Mouse (Mus musculus) megakaryocyte, embryonic 14.5 days (primary cell): ENCODE results near the gene Eif1b. TPM values are rescaled to one million over a fixed set of nuclear protein-coding genes. Genes with fewer than 3 reads are reported as not detected.

Source experiments
- H3K27me3 ChIP-seq: replicated peaks from 2 replicates; pipeline ENCODE3; 2012; ENCODE audit warnings: inconsistent platforms
- H3K36me3 ChIP-seq: replicated peaks from 2 replicates; pipeline ENCODE3; 2012; ENCODE audit warnings: low read length, inconsistent platforms, mixed read lengths
- H3K4me1 ChIP-seq: 2 replicates; pipeline ENCODE4 v1.6.1; 2012; ENCODE audit warnings: inconsistent platforms
- H3K4me3 ChIP-seq: replicated peaks from 2 replicates; pipeline ENCODE3; 2012; ENCODE audit warnings: moderate library complexity, mild to moderate bottlenecking, inconsistent platforms
- H3K9me3 ChIP-seq: 2 replicates; pipeline ENCODE4 v1.6.1; 2012; ENCODE audit warnings: inconsistent platforms
- FLI1 ChIP-seq: IDR thresholded peaks from 2 replicates; pipeline ENCODE4 v1.6.1; 2012; ENCODE audit warnings: low read length, inconsistent platforms, mixed read lengths
- GATA1 ChIP-seq: IDR thresholded peaks from 3 replicates; pipeline ENCODE4 v1.6.1; 2012; ENCODE audit warnings: mixed read lengths, low read length, inconsistent platforms, borderline replicate concordance
- polyA plus RNA-seq: library from polyadenylated mRNA; stranded (reverse); fragments of >175 nt; gene quantifications from 2 replicates; pipeline ENCODE4 v1.2.3, GENCODE M21; 2012; ENCODE audit warnings: low replicate concordance; ENCODE audit not compliant: insufficient read depth

Eif1b gene
- polyA plus RNA-seq: 112 and 150 TPM in 2 replicates

DNA sequence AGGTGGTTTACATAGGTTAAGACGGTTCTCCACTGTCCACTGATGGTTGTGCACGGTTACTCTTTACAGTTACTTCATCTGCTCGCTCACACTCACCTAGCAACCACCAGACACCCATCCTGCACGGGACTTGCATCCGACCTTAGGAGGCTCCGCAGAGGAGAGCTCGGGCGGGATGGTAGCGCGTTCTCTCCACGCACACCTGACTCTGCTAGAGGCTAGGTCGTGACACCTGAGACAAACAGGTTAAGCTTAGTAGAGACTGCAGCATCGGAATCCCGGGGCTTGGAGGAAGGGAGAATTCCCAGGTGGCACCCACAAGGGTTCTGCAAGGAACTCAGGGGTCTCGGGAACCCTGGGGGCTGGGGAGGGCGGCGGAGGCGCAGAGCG is at the start of gene Eif1b:
Gene Eif1b (plus strand): TSS at position 223 of the 390 bp plus-strand sequence.
- TF ChIP-seq FLI1 (no peak), GATA1 (no peak)
- peak within 1 kb of the TSS; percentile 91 for H3K4me3 ChIP-seq
- no peaks in the 10 kb centered on the region for H3K9me3 ChIP-seq
- H3K36me3 ChIP-seq: peaks cover 32% of the 10 kb centered on the region
- peaks cover 8% of the 10 kb centered on the region for H3K27me3 ChIP-seq
- H3K4me1 ChIP-seq: peaks cover 28% of the 10 kb centered on the region

DNA sequence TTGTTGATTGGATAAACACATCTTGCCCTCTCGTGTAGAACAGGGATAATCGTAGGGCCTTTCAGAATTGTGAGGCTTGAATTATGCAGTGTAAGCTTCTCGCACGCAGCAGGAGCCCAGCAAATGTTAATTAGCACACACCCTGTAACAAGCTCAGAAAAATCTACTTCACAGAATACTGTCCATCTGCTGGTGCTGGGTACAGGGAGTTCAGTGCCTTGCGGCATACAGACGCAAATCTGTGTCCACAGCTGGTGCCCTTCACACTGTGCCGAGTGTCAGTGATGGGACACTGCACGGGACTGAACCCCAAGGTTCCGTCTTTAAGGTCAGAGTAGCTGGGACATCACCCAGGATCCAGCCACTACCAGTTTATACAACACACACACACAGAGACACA is 47.4 kb upstream of the Eif1b start:
- H3K36me3 ChIP-seq: no peaks in the 10 kb centered on the region
- H3K4me1 ChIP-seq: no peaks in the 10 kb centered on the region
- peaks cover 23% of the 10 kb centered on the region for H3K27me3 ChIP-seq
- peaks cover 18% of the 10 kb centered on the region for H3K9me3 ChIP-seq
- TF ChIP-seq GATA1 (no peak), FLI1 (no peak)
- no peak overlapping the region for H3K4me3 ChIP-seq

DNA sequence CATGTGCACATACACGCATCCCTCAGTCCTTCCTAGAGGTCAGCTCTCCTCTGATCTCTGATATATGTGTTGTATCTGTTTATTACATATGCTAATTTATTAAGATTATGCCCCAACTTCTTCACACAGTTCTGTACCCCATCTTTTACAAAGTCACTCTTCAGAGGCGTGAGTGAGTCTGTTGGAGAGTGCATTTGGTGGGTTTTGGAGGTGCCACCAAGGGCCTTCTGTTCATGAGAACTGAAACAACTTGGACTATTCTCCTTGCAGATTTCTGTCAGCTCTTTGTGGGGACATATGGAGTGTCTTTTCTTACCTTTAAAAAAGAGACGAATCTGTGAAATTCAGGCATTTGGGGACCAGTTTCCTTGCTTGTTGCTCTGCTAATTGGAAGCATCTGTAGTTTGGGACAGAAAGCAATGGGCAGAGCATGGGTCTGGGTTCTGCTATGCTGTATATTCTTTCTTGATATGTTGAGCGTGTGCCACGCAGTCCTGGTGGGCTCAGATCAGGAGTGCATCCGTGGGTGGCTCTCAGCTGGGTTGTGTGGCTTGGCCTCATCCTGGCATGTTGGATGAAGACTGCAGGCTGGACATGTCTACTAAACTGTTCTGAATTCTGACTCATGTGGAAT is 42.2 kb upstream of the Eif1b start:
- H3K36me3 ChIP-seq: no peaks in the 10 kb centered on the region
- TF ChIP-seq FLI1 (no peak), GATA1 (no peak)
- H3K4me3 ChIP-seq: no peak overlapping the region
- no peaks in the 10 kb centered on the region for H3K4me1 ChIP-seq
- no peaks in the 10 kb centered on the region for H3K9me3 ChIP-seq
- H3K27me3 ChIP-seq: peaks cover 32% of the 10 kb centered on the region

DNA sequence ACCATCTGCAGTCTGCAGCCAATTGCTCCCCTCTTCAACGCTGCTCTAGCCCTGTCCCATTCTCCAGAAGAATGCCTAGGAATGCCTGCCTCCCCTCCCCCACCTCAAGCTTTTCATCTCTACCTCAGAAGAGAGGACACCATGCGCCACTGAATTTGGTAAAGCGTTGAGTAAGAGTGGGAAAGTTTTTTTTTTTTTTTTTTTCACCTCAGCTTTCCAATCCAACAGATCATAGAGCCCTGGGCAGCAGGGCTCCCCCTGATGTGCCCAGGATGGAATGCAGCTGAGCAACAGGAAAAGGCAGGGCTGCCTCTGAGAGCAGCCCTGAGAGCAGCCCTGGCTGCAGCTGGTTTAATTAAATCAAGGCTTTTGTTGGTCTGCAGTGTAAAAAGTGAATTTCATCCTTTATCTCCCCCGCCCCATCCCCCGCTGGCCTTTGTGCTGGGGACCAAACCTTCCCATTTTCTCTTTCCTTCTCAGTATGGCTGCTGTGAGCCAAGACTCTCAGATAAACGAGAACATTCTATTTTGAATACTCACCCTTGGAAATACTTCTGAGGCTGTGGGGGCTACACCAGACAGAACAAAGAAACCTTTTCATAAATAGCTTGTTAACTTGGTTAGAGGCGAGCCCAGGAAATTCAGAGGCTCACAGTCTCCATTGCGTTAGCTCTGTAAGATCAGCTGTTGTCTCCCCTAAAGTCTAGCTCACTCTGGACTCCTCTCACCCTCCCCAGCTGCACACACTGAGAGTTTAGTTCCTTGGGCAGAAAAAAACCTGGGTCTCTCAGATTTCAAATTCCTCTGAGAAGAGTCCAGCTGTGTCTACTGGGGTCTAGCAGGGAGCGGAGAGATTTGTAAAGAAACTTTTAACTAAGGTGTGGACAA is 36.0 kb upstream of the Eif1b start:
- no peaks in the 10 kb centered on the region for H3K36me3 ChIP-seq
- peaks cover 28% of the 10 kb centered on the region for H3K27me3 ChIP-seq
- H3K4me3 ChIP-seq: no peak overlapping the region
- peaks cover 5% of the 10 kb centered on the region; the same call in 1 of the 2 replicates for H3K4me1 ChIP-seq
- peaks cover 8% of the 10 kb centered on the region for H3K9me3 ChIP-seq
- TF ChIP-seq GATA1: no peak
- no peak for TF ChIP-seq FLI1

DNA sequence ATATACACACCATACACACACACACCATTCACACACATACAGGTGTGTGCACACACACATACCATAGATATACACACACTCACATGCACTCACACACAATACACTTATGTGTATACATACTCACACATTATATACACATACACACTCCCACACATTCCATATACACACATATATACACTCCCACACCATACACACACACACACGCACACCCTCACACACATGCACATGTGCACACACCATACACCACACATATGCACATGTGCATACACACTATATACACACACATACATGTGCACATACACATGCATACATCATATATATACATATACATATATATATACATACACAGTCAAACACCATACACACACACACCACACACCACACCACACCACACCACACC is 21.6 kb upstream of the Eif1b start:
- Histone ChIP-seq H3K36me3 (no peaks in the 10 kb centered on the region), H3K4me3 (peak overlapping the region; percentile 5), H3K9me3 (no peaks in the 10 kb centered on the region), H3K27me3 (peaks cover 42% of the 10 kb centered on the region), H3K4me1 (peaks cover 4% of the 10 kb centered on the region; the same call in 1 of the 2 replicates)
- no peak for TF ChIP-seq FLI1

DNA sequence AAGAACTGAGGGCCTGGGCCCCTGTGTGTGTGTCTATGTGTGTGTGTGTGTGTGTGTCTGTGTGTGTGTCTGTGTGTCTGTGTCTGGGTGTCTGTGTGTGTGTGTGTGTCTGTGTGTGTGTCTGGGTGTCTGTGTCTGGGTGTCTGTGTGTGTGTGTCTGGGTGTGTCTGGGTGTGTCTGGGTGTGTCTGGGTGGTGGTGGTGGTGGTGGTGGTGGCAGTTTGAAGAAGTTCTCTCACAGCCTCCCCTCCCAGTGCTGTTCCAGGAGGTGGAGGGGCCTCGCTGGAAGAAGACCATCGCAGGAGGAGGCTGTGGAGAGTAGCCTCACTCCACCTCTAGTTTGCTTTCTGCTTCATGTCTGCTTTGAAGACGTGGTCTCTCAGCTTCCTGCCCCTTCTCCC is 10.4 kb upstream of the Eif1b start:
- Histone ChIP-seq H3K36me3 (no peaks in the 10 kb centered on the region), H3K4me1 (peaks cover 15% of the 10 kb centered on the region), H3K9me3 (0 out of 2 replicates have a peak, but pooled peaks cover 4% of the 10 kb centered on the region), H3K27me3 (peaks cover 62% of the 10 kb centered on the region), H3K4me3 (no peak overlapping the region)
- no peak for TF ChIP-seq FLI1

DNA sequence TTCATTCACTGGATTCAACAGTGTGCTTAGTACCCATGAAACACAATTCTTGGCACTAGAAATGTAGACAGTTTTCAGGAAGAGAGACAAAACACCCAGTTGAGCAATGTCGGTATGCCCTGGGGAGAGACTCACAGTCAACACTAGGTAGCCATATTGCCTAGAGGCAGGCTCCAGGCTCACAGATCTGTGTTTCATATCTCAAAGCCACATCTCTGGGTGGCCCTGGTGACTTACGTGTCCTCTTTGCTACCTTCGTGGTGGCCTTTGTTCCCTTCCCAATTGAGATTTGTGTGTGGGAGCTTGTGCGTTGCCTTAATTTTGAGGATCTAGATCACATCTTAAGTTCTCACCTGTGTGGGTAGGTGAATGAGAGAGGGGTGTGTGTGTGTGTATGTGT is 9.7 kb upstream of the Eif1b start:
- H3K27me3 ChIP-seq: peaks cover 57% of the 10 kb centered on the region
- H3K9me3 ChIP-seq: 0 out of 2 replicates have a peak, but pooled peaks cover 4% of the 10 kb centered on the region
- H3K36me3 ChIP-seq: no peaks in the 10 kb centered on the region
- no peak overlapping the region for H3K4me3 ChIP-seq
- H3K4me1 ChIP-seq: peaks cover 15% of the 10 kb centered on the region
- no peak for TF ChIP-seq GATA1
- no peak for TF ChIP-seq FLI1

DNA sequence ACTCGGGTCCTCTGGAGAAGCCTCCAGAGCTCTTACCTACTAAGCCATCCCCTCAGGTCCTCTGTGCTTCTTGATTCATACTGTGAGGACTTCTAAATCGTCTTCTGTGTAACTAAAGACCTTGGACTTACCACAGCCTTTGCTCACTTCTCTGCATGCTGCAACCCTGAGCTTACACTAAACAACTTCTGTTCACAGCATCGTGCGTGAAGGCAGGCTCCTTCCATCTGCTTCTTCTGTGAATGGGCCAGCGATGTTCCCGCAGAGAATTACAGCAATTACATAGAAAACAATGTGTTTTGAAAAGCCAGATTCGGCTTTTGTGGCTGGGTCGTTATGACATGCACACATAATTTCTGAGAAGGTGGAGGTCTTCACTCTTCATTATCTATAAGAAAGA is 8.9 kb upstream of the Eif1b start:
- H3K36me3 ChIP-seq: no peaks in the 10 kb centered on the region

DNA sequence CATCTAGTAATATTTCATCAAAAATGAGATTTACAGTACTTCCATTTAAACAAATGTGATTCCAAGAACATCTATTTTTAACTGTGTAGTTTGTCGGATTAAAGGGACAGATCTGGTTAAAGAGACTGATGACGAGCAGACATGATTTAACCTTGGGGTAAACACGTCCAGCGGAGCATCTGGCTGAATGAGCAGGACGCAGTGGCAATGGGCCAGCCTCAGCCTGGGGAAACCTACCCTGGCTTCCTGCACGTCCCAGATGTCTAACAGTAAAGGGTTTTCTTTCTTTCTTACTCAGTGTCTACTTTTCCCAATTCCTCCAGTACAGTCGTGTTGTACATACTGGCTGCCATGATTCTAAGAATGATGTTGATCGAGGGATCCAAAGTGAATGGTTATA is 5.0 kb upstream of the Eif1b start:
- Histone ChIP-seq H3K9me3 (no peaks in the 10 kb centered on the region), H3K4me1 (peaks cover 19% of the 10 kb centered on the region), H3K36me3 (no peaks in the 10 kb centered on the region), H3K27me3 (peaks cover 42% of the 10 kb centered on the region), H3K4me3 (no peak overlapping the region)
- TF ChIP-seq GATA1: no peak
- no peak for TF ChIP-seq FLI1

More for the DNA sequence above, 8.9 kb upstream of the Eif1b start:
- Histone ChIP-seq H3K4me1 (peaks cover 15% of the 10 kb centered on the region), H3K4me3 (no peak overlapping the region), H3K27me3 (peaks cover 55% of the 10 kb centered on the region), H3K9me3 (0 out of 2 replicates have a peak, but pooled peaks cover 4% of the 10 kb centered on the region)
- TF ChIP-seq FLI1 (no peak), GATA1 (no peak)

DNA sequence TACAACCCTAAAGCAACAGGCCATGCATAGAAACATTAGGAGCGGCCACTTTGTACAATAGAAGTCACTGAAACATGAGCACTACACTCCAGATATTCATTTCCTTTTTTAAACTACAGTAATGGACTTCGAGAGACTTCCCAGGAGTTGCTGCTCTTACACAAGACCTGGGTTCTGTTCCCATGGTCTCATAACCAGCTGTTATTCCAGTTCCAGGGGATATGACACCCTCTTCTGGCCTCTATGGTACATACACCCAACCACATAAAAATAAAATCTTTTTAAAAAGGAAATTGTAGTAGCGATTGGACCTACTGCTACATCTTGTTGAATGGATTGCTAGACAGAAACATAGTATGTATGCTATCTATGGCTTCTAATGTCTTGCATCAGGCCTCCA is 523 bp upstream of the Eif1b start:
- no peak for TF ChIP-seq GATA1
- no peak for TF ChIP-seq FLI1
- Histone ChIP-seq H3K4me1 (peaks cover 25% of the 10 kb centered on the region), H3K27me3 (peaks cover 11% of the 10 kb centered on the region), H3K9me3 (no peaks in the 10 kb centered on the region), H3K4me3 (peak overlapping the region; percentile 91), H3K36me3 (peaks cover 28% of the 10 kb centered on the region)
